Mouse (Mus musculus) megakaryocyte, embryonic 14.5 days (primary cell): ENCODE data around the gene Dsp. TPM values are rescaled to one million over a fixed set of nuclear protein-coding genes. Genes with fewer than 3 reads are reported as not detected.

Source experiments
- H3K27me3 ChIP-seq: replicated peaks from 2 replicates; pipeline ENCODE3; 2012; ENCODE audit warnings: inconsistent platforms
- H3K36me3 ChIP-seq: replicated peaks from 2 replicates; pipeline ENCODE3; 2012; ENCODE audit warnings: low read length, inconsistent platforms, mixed read lengths
- H3K4me1 ChIP-seq: 2 replicates; pipeline ENCODE4 v1.6.1; 2012; ENCODE audit warnings: inconsistent platforms
- H3K4me3 ChIP-seq: replicated peaks from 2 replicates; pipeline ENCODE3; 2012; ENCODE audit warnings: moderate library complexity, mild to moderate bottlenecking, inconsistent platforms
- H3K9me3 ChIP-seq: 2 replicates; pipeline ENCODE4 v1.6.1; 2012; ENCODE audit warnings: inconsistent platforms
- FLI1 ChIP-seq: IDR thresholded peaks from 2 replicates; pipeline ENCODE4 v1.6.1; 2012; ENCODE audit warnings: low read length, inconsistent platforms, mixed read lengths
- GATA1 ChIP-seq: IDR thresholded peaks from 3 replicates; pipeline ENCODE4 v1.6.1; 2012; ENCODE audit warnings: mixed read lengths, low read length, inconsistent platforms, borderline replicate concordance
- polyA plus RNA-seq: library from polyadenylated mRNA; stranded (reverse); fragments of >175 nt; gene quantifications from 2 replicates; pipeline ENCODE4 v1.2.3, GENCODE M21; 2012; ENCODE audit warnings: low replicate concordance; ENCODE audit not compliant: insufficient read depth

The Dsp gene
- polyA plus RNA-seq, 1 experiment, result 0.09 TPM

DNA sequence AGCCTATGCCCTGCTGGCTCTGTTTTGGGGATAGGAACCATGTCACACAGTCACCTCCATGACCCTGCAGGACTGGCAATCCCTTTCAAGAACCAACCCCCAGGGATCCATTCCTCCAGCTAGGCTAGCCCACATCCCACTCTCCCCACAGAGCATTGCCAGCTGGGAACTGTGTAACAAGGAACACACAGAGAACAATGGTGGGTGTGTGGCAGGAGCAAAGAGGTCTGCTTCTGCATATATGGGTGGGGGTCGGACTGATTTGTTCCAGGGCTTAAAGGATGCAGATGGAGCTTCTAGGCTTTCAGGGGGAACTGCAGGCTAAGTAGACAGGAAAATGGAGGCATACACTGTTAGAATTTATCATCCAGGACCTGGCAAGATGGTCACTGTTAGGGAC is 10.6 kb upstream of the Dsp start:
- no peak for TF ChIP-seq FLI1
- no peak for TF ChIP-seq GATA1
- no peak overlapping the region for H3K4me3 ChIP-seq
- H3K36me3 ChIP-seq, result no peaks in the 10 kb centered on the region
- peaks cover 7% of the 10 kb centered on the region for H3K4me1 ChIP-seq
- peaks cover 42% of the 10 kb centered on the region for H3K27me3 ChIP-seq
- H3K9me3 ChIP-seq, result peaks cover 2% of the 10 kb centered on the region; the same call in 1 of the 2 replicates

- Histone ChIP-seq H3K4me1 (peaks cover 8% of the 10 kb centered on the region), H3K4me3 (peak overlapping the region; percentile 85), H3K9me3 (peaks cover 2% of the 10 kb centered on the region; the same call in 1 of the 2 replicates), H3K27me3 (peaks cover 61% of the 10 kb centered on the region), H3K36me3 (no peaks in the 10 kb centered on the region)
- TF ChIP-seq GATA1 (no peak), FLI1 (no peak)
Observed at GRCm38 (mm10) chr13:38144962-38145713, 6.0 kb upstream of the Dsp start.

DNA sequence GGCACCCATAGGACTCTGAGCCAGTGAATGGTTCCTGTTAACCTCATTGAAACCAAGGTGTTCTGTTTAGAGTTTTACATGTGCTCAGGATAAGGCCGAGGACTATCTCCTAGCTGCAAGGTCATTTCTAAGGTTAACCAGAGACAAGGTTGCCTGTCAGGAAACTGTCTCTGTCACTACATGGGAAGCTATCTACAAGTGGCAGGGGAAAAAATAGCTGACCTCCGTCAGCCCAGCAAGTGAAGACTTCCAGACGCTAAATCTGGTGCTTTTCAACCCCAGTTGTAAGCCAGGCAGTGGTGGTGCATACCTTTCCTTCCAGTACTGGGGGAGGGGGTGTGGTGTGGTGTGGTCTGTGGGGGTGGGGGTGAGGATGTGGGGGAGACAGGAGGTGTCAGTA is 2.7 kb upstream of the Dsp start:
- Histone ChIP-seq H3K27me3 (peaks cover 68% of the 10 kb centered on the region), H3K4me3 (no peak overlapping the region), H3K9me3 (no peaks in the 10 kb centered on the region), H3K36me3 (no peaks in the 10 kb centered on the region), H3K4me1 (peaks cover 30% of the 10 kb centered on the region)
- TF ChIP-seq GATA1, result no peak
- no peak for TF ChIP-seq FLI1

GRCm38 (mm10) chr13:38151671-38152428 is 756 bp downstream of the Dsp start:
- Histone ChIP-seq H3K4me1 (peaks cover 27% of the 10 kb centered on the region), H3K36me3 (no peaks in the 10 kb centered on the region), H3K9me3 (no peaks in the 10 kb centered on the region), H3K4me3 (peak overlapping the region; percentile 92), H3K27me3 (peaks cover 65% of the 10 kb centered on the region)
- TF ChIP-seq GATA1, result no peak
- no peak for TF ChIP-seq FLI1

DNA sequence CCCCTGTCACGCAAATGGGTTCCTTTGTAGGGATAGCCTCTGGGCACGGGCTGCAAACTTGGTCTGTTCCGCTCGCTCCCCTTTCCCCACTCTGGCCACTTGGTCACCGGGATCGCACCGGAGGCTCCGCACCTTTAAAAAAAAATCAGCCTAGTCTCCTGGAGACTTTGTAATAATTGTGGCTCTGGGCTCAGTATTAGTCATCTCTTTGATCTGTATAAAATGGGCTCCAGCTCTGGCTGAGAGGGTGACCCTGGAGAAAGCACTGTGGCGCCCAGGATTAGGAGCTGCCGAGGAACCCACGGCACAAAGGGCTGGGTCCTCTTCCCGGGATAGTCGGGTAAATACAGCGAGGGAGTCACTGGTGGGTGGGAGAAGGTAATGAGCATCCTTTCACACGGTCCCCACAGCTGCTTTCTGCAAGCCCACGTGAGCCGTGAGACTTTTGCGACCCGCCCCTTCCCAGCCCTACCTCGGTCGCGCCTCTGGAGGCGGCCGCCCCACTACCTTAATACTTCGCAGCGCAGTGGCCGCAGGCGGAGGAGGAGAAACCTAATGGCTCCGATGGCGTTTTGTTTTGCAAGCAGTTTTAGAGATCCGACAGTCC is 1.4 kb downstream of the Dsp start:
- Histone ChIP-seq H3K36me3 (no peaks in the 10 kb centered on the region), H3K4me3 (peak overlapping the region; percentile 92), H3K4me1 (peaks cover 32% of the 10 kb centered on the region), H3K27me3 (peaks cover 62% of the 10 kb centered on the region), H3K9me3 (no peaks in the 10 kb centered on the region)
- TF ChIP-seq FLI1 (no peak), GATA1 (no peak)

DNA sequence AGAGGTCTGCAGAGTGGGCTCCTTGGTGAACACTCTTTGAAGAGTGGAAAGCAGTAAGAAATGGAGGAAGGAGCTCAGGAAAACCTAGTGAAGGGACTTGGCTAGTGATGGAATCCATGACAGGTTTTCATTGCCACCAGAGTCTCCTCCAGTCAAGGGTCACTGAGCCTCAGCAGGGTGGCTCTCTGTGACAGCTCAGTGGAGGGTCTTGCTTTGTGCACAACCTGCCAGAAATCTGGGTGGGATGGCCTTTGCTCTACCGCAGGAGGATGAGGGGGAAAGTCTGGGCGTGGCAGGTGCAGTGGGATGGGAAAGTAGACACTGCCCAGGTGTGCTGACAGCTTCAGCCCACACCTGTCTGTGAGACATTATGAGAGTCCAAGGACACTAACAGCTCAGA is 4.4 kb downstream of the Dsp start:
- H3K4me3 ChIP-seq, result no peak overlapping the region
- H3K4me1 ChIP-seq, result peaks cover 41% of the 10 kb centered on the region
- no peaks in the 10 kb centered on the region for H3K9me3 ChIP-seq
- no peaks in the 10 kb centered on the region for H3K36me3 ChIP-seq
- TF ChIP-seq GATA1 (no peak), FLI1 (no peak)
- H3K27me3 ChIP-seq, result peaks cover 39% of the 10 kb centered on the region

- H3K9me3 ChIP-seq, result no peaks in the 10 kb centered on the region
- H3K4me3 ChIP-seq, result peak overlapping the region; percentile 51
- H3K36me3 ChIP-seq, result no peaks in the 10 kb centered on the region
- peaks cover 19% of the 10 kb centered on the region for H3K27me3 ChIP-seq
- no peak for TF ChIP-seq FLI1
- TF ChIP-seq GATA1, result no peak
- peaks cover 23% of the 10 kb centered on the region for H3K4me1 ChIP-seq
Observed at GRCm38 (mm10) chr13:38157635-38158034, 6.5 kb downstream of the Dsp start.

GRCm38 (mm10) chr13:38162002-38162401 is 10.9 kb downstream of the Dsp start:
- H3K27me3 ChIP-seq, result peaks cover 7% of the 10 kb centered on the region
- TF ChIP-seq FLI1, result no peak
- TF ChIP-seq GATA1, result no peak
- H3K4me1 ChIP-seq, result peaks cover 15% of the 10 kb centered on the region
- no peak overlapping the region for H3K4me3 ChIP-seq
- H3K36me3 ChIP-seq, result no peaks in the 10 kb centered on the region
- no peaks in the 10 kb centered on the region for H3K9me3 ChIP-seq

GRCm38 (mm10) chr13:38162668-38163067 is 11.6 kb downstream of the Dsp start:
- Histone ChIP-seq H3K27me3 (peaks cover 6% of the 10 kb centered on the region), H3K36me3 (no peaks in the 10 kb centered on the region), H3K4me1 (peaks cover 10% of the 10 kb centered on the region), H3K4me3 (no peak overlapping the region), H3K9me3 (no peaks in the 10 kb centered on the region)
- TF ChIP-seq GATA1, result no peak
- TF ChIP-seq FLI1, result no peak

DNA sequence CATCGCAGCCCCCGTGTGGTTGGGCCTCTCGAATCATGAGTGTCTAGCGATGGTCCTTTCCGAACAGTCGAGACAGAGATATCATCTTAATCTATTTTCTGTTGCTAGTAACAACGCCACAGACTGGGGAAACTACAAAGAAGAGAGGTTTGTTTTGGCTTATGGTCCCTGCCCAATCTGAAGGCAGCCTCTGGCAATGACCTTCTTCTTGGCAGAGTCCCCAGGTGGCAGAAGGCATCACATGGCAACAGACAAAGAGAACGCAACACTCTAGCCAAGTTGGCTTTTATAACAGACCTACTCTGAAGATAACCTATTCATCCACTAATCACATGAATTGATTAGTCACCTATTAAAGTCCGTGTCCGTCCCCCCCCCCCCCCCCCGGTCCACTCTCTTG is 13.8 kb downstream of the Dsp start:
- Histone ChIP-seq H3K4me3 (no peak overlapping the region), H3K36me3 (no peaks in the 10 kb centered on the region), H3K4me1 (peaks cover 3% of the 10 kb centered on the region; the same call in 1 of the 2 replicates), H3K9me3 (no peaks in the 10 kb centered on the region), H3K27me3 (peaks cover 9% of the 10 kb centered on the region)
- TF ChIP-seq GATA1 (no peak), FLI1 (no peak)
